In the genomic region with DNA sequence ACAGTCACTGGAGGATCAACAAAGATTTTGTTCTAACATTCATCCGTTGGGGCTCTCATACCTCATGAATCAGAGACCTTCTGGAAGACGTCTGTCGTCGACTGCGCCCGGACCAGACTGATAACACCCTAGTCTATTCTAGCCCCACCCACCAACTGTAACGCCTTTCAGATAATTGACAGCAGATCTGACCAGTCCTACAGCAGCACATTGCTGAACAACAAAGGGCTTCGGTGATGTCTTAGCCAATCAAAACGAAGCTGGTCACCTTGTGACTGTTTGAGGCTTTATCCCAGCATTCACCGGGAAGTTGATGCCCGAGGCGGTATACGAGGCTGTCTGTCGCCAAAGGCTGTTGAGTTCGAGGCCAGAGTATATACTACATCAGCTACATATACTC, we compare ENCODE assay signal across 8 mouse cellular contexts. TPM values are rescaled to one million over a fixed set of nuclear protein-coding genes. Genes with fewer than 3 reads are reported as not detected.
DNase-seq lines count a peak whose midpoint lies in the region; ATAC-seq and TF ChIP-seq lines count a peak whose summit lies in the region.

Gene Cul4b, minus strand, starts transcription at position 119 of the 400 bp plus-strand sequence.

- H3K36me3 ChIP-seq in forebrain, embryonic 13.5 days (ENCODE audit: poor library complexity, severe bottlenecking) = no peaks in the 10 kb centered on the region
- H3K36me3 ChIP-seq in hindbrain, embryonic 15.5 days = no peaks in the 10 kb centered on the region
- H3K36me3 ChIP-seq in liver, embryonic 16.5 days (ENCODE audit: control insufficient read depth, insufficient read depth) = no peaks in the 10 kb centered on the region
- no peaks in the 10 kb centered on the region for H3K36me3 ChIP-seq in kidney, adult 2 months (ENCODE audit: control insufficient read depth, insufficient read depth, low read length)

- no peak for TF ChIP-seq CTCF in kidney, adult 2 months (conservative IDR thresholded peaks at IDR 0.05; ENCODE audit: insufficient read depth, insufficient read length, low read depth, low read length)

- no peak within 1 kb of the TSS for H3K4me3 ChIP-seq in forebrain, embryonic 13.5 days
- no peak within 1 kb of the TSS for H3K4me3 ChIP-seq in hindbrain, embryonic 15.5 days
- peak within 1 kb of the TSS; percentile 14 for H3K4me3 ChIP-seq in liver, embryonic 16.5 days (ENCODE audit: low read depth, low read length)
- no peak within 1 kb of the TSS for H3K4me3 ChIP-seq in kidney, adult 2 months (ENCODE audit: insufficient read depth, low read depth, low read length)

- H3K9ac ChIP-seq in forebrain, embryonic 13.5 days = no peak within 1 kb of the TSS
- no peak within 1 kb of the TSS for H3K9ac ChIP-seq in hindbrain, embryonic 15.5 days
- no peak within 1 kb of the TSS for H3K9ac ChIP-seq in liver, embryonic 16.5 days (ENCODE audit: low read depth, low read length)

- no peak for TF ChIP-seq POLR2A in kidney, adult 2 months (IDR thresholded peaks at IDR 0.05; ENCODE audit: low read depth, low read length)

- DNase-seq in adrenal gland, adult 18-20 months (ENCODE audit: low spot score in 2 of 2) = no peak
- no peak for DNase-seq in adrenal gland, adult (ENCODE audit: inconsistent age in 2 of 2, low spot score in 1 of 2)
- no peak for DNase-seq in kidney, adult 2 months
- DNase-seq in urinary bladder, postnatal 10 days (ENCODE audit: low spot score) = no peak

- H3K27me3 ChIP-seq in forebrain, embryonic 13.5 days = no peaks in the 10 kb centered on the region
- H3K27me3 ChIP-seq in hindbrain, embryonic 15.5 days = no peaks in the 10 kb centered on the region
- H3K27me3 ChIP-seq in liver, embryonic 16.5 days (ENCODE audit: control insufficient read depth, insufficient read depth, low read depth, low read length) = no peaks in the 10 kb centered on the region
- H3K27me3 ChIP-seq in kidney, adult 2 months (replicated peaks; ENCODE audit: control insufficient read depth, insufficient read depth, low read length) = no peaks in the 10 kb centered on the region

- H3K4me2 ChIP-seq in forebrain, embryonic 13.5 days = no peak within 1 kb of the TSS
- no peak within 1 kb of the TSS for H3K4me2 ChIP-seq in hindbrain, embryonic 15.5 days
- H3K4me2 ChIP-seq in liver, embryonic 16.5 days (ENCODE audit: low read depth, low read length) = peak within 1 kb of the TSS; percentile 21

- no peaks in the 10 kb centered on the region for H3K4me1 ChIP-seq in forebrain, embryonic 13.5 days
- H3K4me1 ChIP-seq in hindbrain, embryonic 15.5 days (replicated peaks) = no peaks in the 10 kb centered on the region
- no peaks in the 10 kb centered on the region for H3K4me1 ChIP-seq in liver, embryonic 16.5 days (ENCODE audit: control insufficient read depth, low read depth, low read length)
- no peaks in the 10 kb centered on the region for H3K4me1 ChIP-seq in kidney, adult 2 months (ENCODE audit: control insufficient read depth, insufficient read depth, low read length)

- 91% methylated on average over 15 of the region's 15 CpGs for WGBS in forebrain, embryonic 13.5 days
- 90% methylated on average over 15 of the region's 15 CpGs for WGBS in hindbrain, embryonic 15.5 days
- 59% methylated on average over 15 of the region's 15 CpGs for WGBS in liver, embryonic 16.5 days (ENCODE audit: insufficient replicate concordance)
- WGBS in kidney, adult 2 months = 92% methylated on average over 15 of the region's 15 CpGs

- H3K27ac ChIP-seq in forebrain, embryonic 13.5 days = no peak within 1 kb of the TSS
- no peak within 1 kb of the TSS for H3K27ac ChIP-seq in hindbrain, embryonic 15.5 days (replicated peaks)
- no peak within 1 kb of the TSS for H3K27ac ChIP-seq in liver, embryonic 16.5 days (ENCODE audit: low read length)
- H3K27ac ChIP-seq in kidney, adult 2 months (ENCODE audit: insufficient read depth, low read depth, low read length) = no peak within 1 kb of the TSS

- ATAC-seq in activated CD4-positive, CD25-positive, alpha-beta regulatory T cell, adult 4 months = no peak
- no peak for ATAC-seq in forebrain, embryonic 13.5 days
- no peak for ATAC-seq in hindbrain, embryonic 15.5 days (ENCODE audit: low FRiP score, low read depth)
- peak; percentile 99 for ATAC-seq in liver, embryonic 16.5 days (ENCODE audit: low read depth)

- no peaks in the 10 kb centered on the region for H3K9me3 ChIP-seq in forebrain, embryonic 13.5 days (replicated peaks)
- no peaks in the 10 kb centered on the region for H3K9me3 ChIP-seq in hindbrain, embryonic 15.5 days
- H3K9me3 ChIP-seq in liver, embryonic 16.5 days (replicated peaks; ENCODE audit: control insufficient read depth, low read length) = no peaks in the 10 kb centered on the region

RNA-seq across cellular contexts. Expression of gene Cul4b, which starts in this region (rescaled TPM):
- total RNA-seq in adrenal gland, adult 18-20 months (2021) = 10 to 100 TPM; 31.6 to 33.8 TPM
- polyA plus RNA-seq in activated CD4-positive, CD25-positive, alpha-beta regulatory T cell, adult 4 months (2017; shearing (Covaris generic)) = 10 to 100 TPM; 27.8 to 38.4 TPM
- polyA plus RNA-seq in forebrain, embryonic 13.5 days (2015; fragmentation: Nextera tagmentation; extraction: Ambion mirVana) = 22.1 and 23.6 TPM in 2 replicates
- polyA plus RNA-seq in hindbrain, embryonic 15.5 days (2015; fragmentation: Nextera tagmentation; extraction: Ambion mirVana) = 16.4 and 16.9 TPM in 2 replicates
- polyA plus RNA-seq in liver, embryonic 16.5 days (2015; fragmentation: Nextera tagmentation; extraction: Ambion mirVana) = 8.2 and 8.6 TPM in 2 replicates
- polyA plus RNA-seq in kidney, adult 2 months (2012; rRNA removed) = 6.4 and 6.5 TPM in 2 replicates
